Mouse (Mus musculus): ENCODE results near the gene Cyba. TPM values are rescaled to one million over a fixed set of nuclear protein-coding genes. Genes with fewer than 3 reads are reported as not detected.
A peak's percentile ranks its signal among the peaks of the same experiment; 100 is the strongest.

Gene Cyba
- total RNA-seq, 2 experiments from 2014 or later = 6.6 to 7.1 TPM

DNA sequence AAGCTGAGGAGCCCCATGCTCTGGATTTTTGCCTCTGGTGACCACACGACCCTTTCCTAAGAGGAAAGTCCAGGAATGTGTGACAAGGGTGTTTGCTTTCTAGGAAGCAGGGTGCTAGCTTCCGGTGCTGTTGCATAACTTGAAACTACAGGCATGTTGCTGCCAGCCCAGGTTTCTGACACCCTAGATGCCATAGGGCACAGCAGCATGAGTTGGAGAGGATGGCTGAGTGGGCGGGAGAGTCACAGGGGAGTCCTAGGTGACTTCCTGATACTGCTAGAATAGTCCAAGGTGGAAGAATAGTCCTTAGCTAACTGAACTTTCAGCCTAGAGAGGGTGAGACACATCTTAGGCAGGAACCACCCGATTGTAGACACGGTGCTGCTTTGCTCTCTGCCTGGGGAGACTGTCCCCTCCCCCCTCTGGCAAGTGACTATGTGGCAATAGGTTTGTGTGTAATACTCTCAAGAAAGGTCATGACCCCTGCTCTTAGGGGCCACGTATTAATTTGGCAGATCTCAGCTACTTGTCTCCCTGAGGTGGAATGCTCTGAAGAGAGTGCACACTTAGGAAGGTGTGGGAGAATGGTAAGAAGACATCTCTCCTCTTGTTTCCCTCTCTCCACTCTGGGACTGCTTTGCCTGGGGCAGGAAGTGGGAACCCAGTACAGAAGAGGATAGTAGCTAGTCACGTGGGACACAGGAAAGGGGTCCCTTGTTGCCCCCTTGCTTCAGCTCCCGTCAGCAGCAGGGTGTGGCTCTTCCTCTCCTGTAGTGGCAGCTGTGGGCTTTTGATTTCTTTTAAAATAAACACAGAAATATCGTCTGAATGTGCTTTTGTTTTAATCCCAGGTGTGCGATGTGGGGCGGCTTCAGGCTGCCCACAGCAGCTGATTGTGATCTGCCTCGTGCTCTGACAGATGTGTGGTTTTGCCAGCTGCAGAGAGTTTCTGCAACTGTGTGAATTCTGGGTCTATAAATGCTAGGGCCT lies 31.2 kb upstream of the Cyba start:
- no peak for TF ChIP-seq CTCF (IDR thresholded peaks at IDR 0.05)
- H3K27ac ChIP-seq = no peak overlapping the region
- DNase-seq (ENCODE audit: extremely low spot score in 1 of 2, low spot score in 2 of 2) = no peak
- no peak overlapping the region for H3K4me3 ChIP-seq
- intact Hi-C loops (cut with DNase I) = loop anchor here (5.0 kb wide), 1 partner anchor 203 kb away; no protein-coding TSS in a partner anchor

- Histone ChIP-seq H3K27ac (peak overlapping the region; percentile 38), H3K4me3 (no peak overlapping the region)
- DNase-seq (ENCODE audit: extremely low spot score in 1 of 2, low spot score in 2 of 2) = no peak
- no peak for TF ChIP-seq CTCF (IDR thresholded peaks at IDR 0.05)
- intact Hi-C loops (cut with DNase I) = loop anchor here (5.0 kb wide), 1 partner anchor 205 kb away; no protein-coding TSS in a partner anchor
Measured at GRCm38 (mm10) chr8:122462510-122462909, 29.8 kb upstream of the Cyba start.

- peak; percentile 68 to 74 for DNase-seq (ENCODE audit: extremely low spot score in 1 of 2, low spot score in 2 of 2)
- H3K4me3 ChIP-seq = no peak overlapping the region
- intact Hi-C loops (cut with DNase I) = loop anchor here (1.0 to 5.0 kb wide), 2 partner anchors 14 to 206 kb away; no protein-coding TSS in a partner anchor
- no peak for TF ChIP-seq CTCF (IDR thresholded peaks at IDR 0.05)
- H3K27ac ChIP-seq = peak overlapping the region; percentile 78
Measured at GRCm38 (mm10) chr8:122461473-122462148, 28.9 kb upstream of the Cyba start.

- Histone ChIP-seq H3K27ac (peak within 1 kb of the TSS; percentile 78), H3K4me3 (peak within 1 kb of the TSS; percentile 42)
- peak in 1 of 2 experiments; percentile 36 for DNase-seq (ENCODE audit: extremely low spot score in 1 of 2, low spot score in 2 of 2)
- intact Hi-C loops (cut with DNase I) = loop anchor here (1.0 to 5.0 kb wide), 2 partner anchors 15 to 207 kb away; no protein-coding TSS in a partner anchor
- no peak for TF ChIP-seq CTCF (IDR thresholded peaks at IDR 0.05)
Measured at GRCm38 (mm10) chr8:122460524-122461472, 28.1 kb upstream of the Cyba start, which contains the start of gene Snai3. Snai3 (minus strand) TSS chr8:122460733.

DNA sequence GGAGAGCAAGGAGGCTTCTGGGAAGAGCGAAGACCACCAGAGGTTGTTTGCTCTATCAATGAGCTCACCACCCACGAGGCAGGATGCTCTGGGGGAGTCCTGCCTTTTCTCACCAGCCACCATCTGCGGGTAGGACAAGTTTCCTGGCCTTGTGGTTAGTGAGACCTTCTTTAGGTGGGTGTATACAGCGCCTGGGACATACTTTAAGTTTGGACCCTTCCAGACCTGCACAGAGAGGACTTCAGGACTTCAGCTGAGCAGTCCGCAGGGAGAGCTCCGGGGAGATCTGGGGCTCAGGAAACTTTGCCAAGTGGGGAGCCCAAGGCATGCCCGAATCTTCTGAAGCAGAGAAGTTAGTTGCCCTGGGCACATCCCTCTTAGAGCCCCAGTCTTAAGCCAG lies 27.3 kb upstream of the Cyba start:
- Histone ChIP-seq H3K4me3 (peak overlapping the region; percentile 42), H3K27ac (peak overlapping the region; percentile 78)
- no peak for DNase-seq (ENCODE audit: extremely low spot score in 1 of 2, low spot score in 2 of 2)
- intact Hi-C loops (cut with DNase I) = loop anchor here (5.0 kb wide), 1 partner anchor 207 kb away; no protein-coding TSS in a partner anchor
- TF ChIP-seq CTCF (IDR thresholded peaks at IDR 0.05) = no peak

DNA sequence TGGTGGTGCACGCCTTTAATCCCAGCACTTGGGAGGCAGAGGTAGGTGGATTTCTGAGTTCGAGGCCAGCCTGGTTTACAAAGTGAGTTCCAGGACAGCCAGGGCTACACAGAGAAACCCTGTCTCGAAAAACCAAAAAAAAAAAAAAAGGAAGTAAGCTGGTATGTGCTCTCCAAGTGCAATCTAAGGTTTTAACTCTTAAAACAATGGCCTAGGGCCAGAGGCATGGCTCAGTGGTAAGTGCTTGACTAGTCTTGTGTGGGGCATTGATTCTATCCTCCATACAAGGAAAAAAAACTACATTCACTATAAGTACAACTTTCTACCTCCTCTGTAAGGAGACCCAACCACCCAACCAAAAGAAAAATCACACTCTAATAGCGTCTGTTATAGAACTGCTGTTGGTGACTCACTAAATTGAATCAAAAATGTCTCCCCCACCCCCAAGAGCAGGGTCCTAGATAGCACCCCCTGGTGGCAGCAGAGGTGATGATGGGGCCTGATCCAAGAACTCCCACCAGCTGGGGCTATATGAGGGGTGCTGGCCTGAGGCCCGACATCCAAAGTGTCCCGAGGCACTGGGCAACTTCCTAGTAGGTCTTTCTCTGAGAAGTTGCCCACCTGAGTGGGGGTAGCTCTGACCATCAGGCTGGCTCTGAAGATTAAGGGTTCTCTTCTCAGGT lies 26.6 kb upstream of the Cyba start:
- intact Hi-C loops (cut with DNase I) = no loop called here
- peak; percentile 45 for TF ChIP-seq CTCF (IDR thresholded peaks at IDR 0.05)
- Histone ChIP-seq H3K27ac (no peak overlapping the region), H3K4me3 (no peak overlapping the region)
- no peak for DNase-seq (ENCODE audit: extremely low spot score in 1 of 2, low spot score in 2 of 2)

- H3K27ac ChIP-seq = no peak overlapping the region
- intact Hi-C loops (cut with DNase I) = no loop called here
- no peak for DNase-seq (ENCODE audit: extremely low spot score in 1 of 2, low spot score in 2 of 2)
- no peak overlapping the region for H3K4me3 ChIP-seq
- no peak for TF ChIP-seq CTCF (IDR thresholded peaks at IDR 0.05)
Measured at GRCm38 (mm10) chr8:122457171-122457570, 24.4 kb upstream of the Cyba start.

- TF ChIP-seq CTCF (IDR thresholded peaks at IDR 0.05) = no peak
- intact Hi-C loops (cut with DNase I) = no loop called here
- no peak for DNase-seq (ENCODE audit: extremely low spot score in 1 of 2, low spot score in 2 of 2)
- Histone ChIP-seq H3K27ac (no peak overlapping the region), H3K4me3 (no peak overlapping the region)
Measured at GRCm38 (mm10) chr8:122454409-122454808, 21.7 kb upstream of the Cyba start.

- H3K27ac ChIP-seq = no peak overlapping the region
- no peak for TF ChIP-seq CTCF (IDR thresholded peaks at IDR 0.05)
- DNase-seq (ENCODE audit: extremely low spot score in 1 of 2, low spot score in 2 of 2) = no peak
- intact Hi-C loops (cut with DNase I) = no loop called here
- H3K4me3 ChIP-seq = no peak overlapping the region
Measured at GRCm38 (mm10) chr8:122452154-122452553, 19.4 kb upstream of the Cyba start.

- DNase-seq (ENCODE audit: extremely low spot score in 1 of 2, low spot score in 2 of 2) = no peak
- TF ChIP-seq CTCF (IDR thresholded peaks at IDR 0.05) = no peak
- no peak overlapping the region for H3K27ac ChIP-seq
- intact Hi-C loops (cut with DNase I) = no loop called here
- no peak overlapping the region for H3K4me3 ChIP-seq
Measured at GRCm38 (mm10) chr8:122451161-122451703, 18.5 kb upstream of the Cyba start.

Measured in left cerebral cortex, adult 2 months (tissue).